Mouse (Mus musculus) liver, embryonic 14.5 days (tissue): ENCODE data around the gene Gm3854.

Experiments used
- CTCF ChIP-seq: IDR thresholded peaks from 2 replicates; pipeline ENCODE4 v1.5.1; 2016; ENCODE audit warnings: antibody characterized with exemption, low read depth, control low read depth
- EP300 ChIP-seq: IDR thresholded peaks from 2 replicates; pipeline ENCODE4 v1.6.1; 2016; ENCODE audit warnings: antibody characterized with exemption, low read depth

DNA sequence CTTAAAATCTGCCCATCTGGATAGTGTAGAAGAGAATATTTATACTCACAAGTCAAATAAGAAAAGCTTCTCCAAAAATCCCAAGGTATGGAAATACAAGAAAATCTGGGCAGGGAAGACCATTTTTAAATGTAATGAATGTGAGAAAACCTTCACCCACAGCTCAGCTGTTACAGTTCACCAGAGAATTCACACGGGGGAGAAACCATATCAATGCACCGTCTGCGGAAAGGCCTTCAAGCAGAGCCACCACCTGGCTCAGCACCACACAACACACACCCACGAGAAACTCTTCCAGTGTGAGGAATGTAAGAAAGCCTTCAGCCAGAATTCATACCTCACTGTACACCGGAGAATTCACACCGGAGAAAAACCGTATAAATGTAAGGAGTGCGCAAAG lies 34.9 kb downstream of the Gm3854 start:
- no peak for TF ChIP-seq EP300
- no peak for TF ChIP-seq CTCF
